Mouse (Mus musculus) heart, postnatal 4 days (tissue): Measurements from ENCODE around the gene Tgtp2. TPM values are rescaled to one million over a fixed set of nuclear protein-coding genes. Genes with fewer than 3 reads are reported as not detected.
"Not testable (repeated sequence)": the region's sequence is repeated elsewhere in the genome, so short reads cannot be mapped to it uniquely, and the experiment has no call there.

Source experiments
- DNase-seq: peaks from one replicate; pipeline ENCODE4 v3.0.0; 2021
- total RNA-seq, 2 experiments: library from RNA; stranded (reverse); gene quantifications; 2 replicates each; pipeline ENCODE4 v1.2.3; 2021

Gene Tgtp2
- total RNA-seq, 2 experiments from 2014 or later, result not detected

GRCm38 (mm10) chr11:49084875-49085274 lies 20.9 kb upstream of the Tgtp2 start:
- DNase-seq, result no peak

DNA sequence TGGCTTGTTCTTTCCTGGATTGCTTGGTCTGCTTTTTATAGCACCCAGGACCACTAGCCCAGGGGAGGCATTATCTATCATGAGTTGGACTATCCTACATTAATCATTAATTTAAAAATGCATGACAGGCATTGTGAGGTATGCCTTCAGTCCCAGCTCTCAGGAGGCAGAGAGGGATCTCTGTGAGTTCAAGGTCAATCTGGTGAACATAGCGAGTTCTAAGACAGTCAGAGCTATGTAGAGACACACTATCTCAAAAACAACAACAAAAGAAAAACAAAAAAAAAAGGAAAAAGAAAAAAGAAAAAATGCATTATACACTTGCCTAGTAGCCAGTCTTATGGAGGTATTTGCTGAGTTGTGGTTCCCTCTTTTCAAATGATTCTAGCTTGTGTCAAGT lies 20.4 kb upstream of the Tgtp2 start:
- DNase-seq, result no peak

DNA sequence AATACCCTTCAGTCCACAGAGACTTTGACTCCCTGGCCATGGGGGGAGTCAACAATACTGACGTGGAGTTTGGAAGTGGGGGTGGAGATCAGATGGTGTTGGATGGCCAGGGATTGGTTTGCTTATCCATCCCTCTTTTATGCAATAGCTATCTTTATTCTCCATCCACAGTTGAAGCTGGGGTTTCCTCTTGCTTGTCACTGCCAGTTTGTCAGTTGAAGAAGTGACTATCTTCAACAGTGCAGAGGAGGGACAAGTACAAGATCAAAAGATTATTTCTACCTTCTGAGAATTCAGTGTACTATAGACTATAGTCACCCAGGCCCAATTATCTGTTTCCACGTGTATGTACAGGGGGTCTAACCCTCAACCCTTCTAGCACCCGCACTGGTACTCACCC lies 19.8 kb upstream of the Tgtp2 start:
- no peak for DNase-seq

- DNase-seq, result no peak
Observed at GRCm38 (mm10) chr11:49083146-49083545, 19.1 kb upstream of the Tgtp2 start.

GRCm38 (mm10) chr11:49081886-49082285 lies 17.9 kb upstream of the Tgtp2 start:
- DNase-seq, result no peak

GRCm38 (mm10) chr11:49081356-49081755 lies 17.4 kb upstream of the Tgtp2 start:
- no peak for DNase-seq

GRCm38 (mm10) chr11:49080636-49081035 lies 16.6 kb upstream of the Tgtp2 start:
- DNase-seq, result no peak

DNA sequence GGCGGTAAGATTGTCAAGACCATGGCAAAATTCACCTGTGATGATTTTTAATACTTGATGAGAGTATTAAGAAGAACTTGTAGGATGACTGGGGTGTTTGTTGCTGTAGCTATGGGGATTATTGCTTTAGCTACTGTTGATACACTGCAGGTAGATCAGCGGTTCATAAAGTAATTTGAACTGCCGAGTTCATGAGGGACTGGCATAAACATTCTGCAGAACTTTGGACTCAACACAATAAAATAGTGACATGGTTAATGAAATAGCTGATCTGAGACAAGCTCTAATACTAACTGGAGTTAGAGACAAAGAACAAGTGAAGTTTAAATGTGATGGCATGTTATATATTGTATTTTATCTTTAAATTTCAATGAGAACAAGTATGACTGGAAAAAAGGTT lies 14.7 kb upstream of the Tgtp2 start:
- DNase-seq, result no peak

DNA sequence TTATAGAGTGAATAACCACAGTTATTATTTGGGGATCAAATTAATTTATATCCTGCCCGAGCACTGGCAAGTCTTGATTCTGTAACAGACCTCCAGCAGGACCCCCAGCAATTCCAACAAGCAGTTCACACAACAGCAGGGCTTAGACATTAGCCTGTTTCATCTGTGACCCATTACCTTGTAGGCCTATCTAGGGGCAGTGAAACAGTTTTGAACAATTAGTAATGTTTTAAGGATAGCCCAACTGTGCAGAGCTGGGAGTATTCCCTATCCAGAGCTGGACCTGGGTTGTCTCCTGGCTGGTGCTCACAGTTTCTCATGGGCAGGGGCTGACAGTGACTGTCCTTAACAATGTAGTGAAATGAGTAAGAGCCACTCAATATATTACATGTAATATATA lies 13.0 kb upstream of the Tgtp2 start:
- no peak for DNase-seq

GRCm38 (mm10) chr11:49076001-49076757 lies 12.2 kb upstream of the Tgtp2 start, which contains the start of gene Ifi47:
TSS of gene Ifi47 (plus strand) at chr11:49076587.
- peak; percentile 41 for DNase-seq

GRCm38 (mm10) chr11:49068358-49068757 lies 4.4 kb upstream of the Tgtp2 start:
- DNase-seq, result no peak

DNA sequence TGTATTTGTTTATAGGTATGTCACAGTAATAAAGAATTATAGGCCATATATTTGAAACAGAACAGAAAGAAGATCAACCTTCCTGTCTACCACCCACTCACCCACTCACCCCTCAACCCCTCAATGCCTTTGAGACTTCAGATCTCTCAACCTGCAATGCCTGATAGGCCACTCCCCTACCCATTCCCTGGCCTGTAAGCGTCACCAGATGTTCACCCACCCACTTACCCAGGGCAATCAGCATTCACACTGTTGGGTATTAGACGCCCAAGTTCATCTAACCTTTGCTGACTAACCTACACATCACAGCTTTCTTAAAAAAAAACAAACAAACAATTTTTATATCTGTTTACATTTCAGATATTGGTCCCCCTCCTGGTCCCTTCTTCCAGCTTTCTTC lies 2.1 kb downstream of the Tgtp2 start:
- DNase-seq, result not testable (repeated sequence)

DNA sequence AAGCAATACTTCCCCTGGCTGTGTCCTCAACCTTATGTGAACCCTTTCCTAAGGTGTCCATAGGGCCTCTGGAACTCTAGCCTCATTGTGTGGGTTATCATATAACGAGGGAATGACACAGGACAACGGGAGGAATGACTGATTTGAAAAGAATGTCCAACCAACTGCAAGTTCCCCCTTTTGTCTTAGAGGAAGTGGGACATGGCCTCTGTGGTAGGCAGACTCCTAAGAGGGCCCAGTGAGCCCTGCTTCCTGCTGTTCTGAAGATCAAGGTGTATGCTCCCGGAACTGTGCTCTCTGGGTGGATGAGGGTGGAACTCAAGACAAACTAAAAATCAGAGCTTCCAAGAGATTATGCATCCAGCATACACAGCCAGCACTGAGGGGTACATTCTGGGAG lies 3.9 kb downstream of the Tgtp2 start:
- DNase-seq, result not testable (repeated sequence)

DNA sequence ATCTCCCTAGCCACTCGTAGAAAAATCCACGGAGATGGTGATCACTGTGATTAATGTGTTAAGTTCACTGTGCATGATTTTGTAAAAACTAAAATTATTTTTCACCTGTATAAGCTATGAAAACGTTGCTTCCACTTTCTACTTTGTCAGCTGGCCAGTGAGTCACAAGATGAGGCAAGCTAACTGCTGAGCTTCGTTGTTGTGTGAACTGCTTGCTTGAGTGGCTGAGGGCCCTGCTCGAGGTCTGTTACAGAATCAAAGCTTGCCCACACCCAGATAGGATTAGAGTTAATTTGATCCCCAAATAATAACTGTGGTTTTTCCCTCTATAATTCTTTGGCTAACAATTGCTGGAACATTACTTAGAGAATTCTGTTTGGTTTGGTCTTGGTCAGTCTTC lies 12.1 kb downstream of the Tgtp2 start:
- DNase-seq, result not testable (repeated sequence)

DNA sequence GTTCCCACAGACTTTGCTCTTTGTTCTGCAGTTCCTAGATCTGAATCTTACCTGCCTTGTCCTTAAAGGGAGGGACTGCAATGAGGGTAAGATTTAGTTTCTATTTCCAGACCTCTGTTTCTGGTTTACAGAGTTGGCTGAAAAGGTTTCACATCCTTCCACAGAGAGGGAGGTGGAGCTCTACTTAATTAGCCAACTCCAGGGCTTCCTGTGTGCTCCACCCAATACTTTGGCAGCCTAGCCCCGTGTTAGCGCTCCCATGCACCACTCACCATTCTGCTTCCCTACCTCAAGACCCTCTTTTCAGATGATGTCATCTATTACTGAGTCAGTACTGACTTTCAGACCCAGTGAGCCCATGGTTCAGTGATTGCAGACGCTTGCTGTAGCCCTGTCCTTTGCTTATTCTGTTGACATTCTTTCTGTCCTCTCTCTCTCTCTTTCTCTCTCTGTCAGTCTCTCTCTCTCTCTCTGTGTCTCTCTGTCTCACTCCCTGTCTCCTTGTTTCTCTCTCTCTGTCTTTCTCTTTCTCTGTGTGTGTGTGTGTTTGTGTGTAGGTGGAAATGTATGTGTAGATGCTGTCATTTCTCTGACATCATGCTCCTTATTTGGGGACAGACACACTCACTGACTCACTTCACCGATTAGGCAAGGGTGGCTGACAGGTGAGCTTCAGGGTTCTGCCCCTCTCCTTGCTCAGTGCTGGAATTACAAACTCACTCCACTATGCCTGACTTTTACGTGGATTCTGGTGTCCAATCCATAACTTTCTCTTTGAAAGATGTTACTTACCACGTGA lies 12.7 kb downstream of the Tgtp2 start, which contains the start of gene 9930111J21Rik2:
Gene 9930111J21Rik2 (minus strand): TSS at position 150 of the 799 bp plus-strand sequence.
- not testable (repeated sequence) for DNase-seq

GRCm38 (mm10) chr11:49050064-49050463 lies 13.9 kb downstream of the Tgtp2 start:
- not testable (repeated sequence) for DNase-seq

GRCm38 (mm10) chr11:49012074-49012473 lies 51.9 kb downstream of the Tgtp2 start:
- DNase-seq, result not testable (repeated sequence)

Other genes with a start within 250 kb of the Tgtp2 start
- gene Trim41, start 246.9 kb downstream of the Tgtp2 start, total RNA-seq, result 10 to 100 TPM; 36.0 to 40.1 TPM
- gene Trim7, start 238.1 kb downstream of the Tgtp2 start, total RNA-seq, result 1 to 10 TPM; 5.3 to 5.5 TPM
- gene Gm12184, start 237.6 kb downstream of the Tgtp2 start, total RNA-seq, result 1 to 10 TPM; 4.8 to 5.1 TPM
- 1 to 10 TPM; 6.2 to 7.6 TPM for gene Irgm1, start 192.5 kb downstream of the Tgtp2 start, total RNA-seq
- gene Gm5431, start 162.0 kb downstream of the Tgtp2 start, total RNA-seq, result under 1 TPM; 0.26 to 0.38 TPM
- 1 to 10 TPM; 2.0 to 3.0 TPM for gene Psme2b, start 118.0 kb downstream of the Tgtp2 start, total RNA-seq
- gene Olfr56, start 85.3 kb downstream of the Tgtp2 start, total RNA-seq, result under 1 TPM in 1 of 2 experiments, not detected in 1; 0.18 TPM
- gene 9930111J21Rik1, start 84.8 kb downstream of the Tgtp2 start, total RNA-seq, result 1 to 10 TPM; 2.0 to 2.1 TPM
- gene Gm12185, start 72.0 kb downstream of the Tgtp2 start, total RNA-seq, result under 1 TPM; 0.07 to 0.29 TPM
- under 1 TPM; 0.21 to 0.27 TPM for gene Tgtp1, start 70.0 kb downstream of the Tgtp2 start, total RNA-seq
- gene 9930111J21Rik2, start 13.0 kb downstream of the Tgtp2 start, total RNA-seq, result 1 to 10 TPM; 3.6 to 3.9 TPM
- 1 to 10 TPM; 1.4 to 1.6 TPM for gene Ifi47, start 12.4 kb upstream of the Tgtp2 start, total RNA-seq
- 1 to 10 TPM in 1 of 2 experiments, under 1 TPM in 1; 0.63 to 1.1 TPM for gene Olfr1396, start 50.7 kb upstream of the Tgtp2 start, total RNA-seq
- gene Olfr1395, start 78.1 kb upstream of the Tgtp2 start, total RNA-seq, result not detected
- gene Olfr1394, start 90.2 kb upstream of the Tgtp2 start, total RNA-seq, result not detected
- 10 to 100 TPM; 38.4 to 40.3 TPM for gene Btnl9, start 123.0 kb upstream of the Tgtp2 start, total RNA-seq
- gene Zfp62, start 139.1 kb upstream of the Tgtp2 start, total RNA-seq, result 10 to 100 TPM; 37.2 to 37.7 TPM
- 10 to 100 TPM; 71.2 to 76.7 TPM for gene Mgat1, start 180.0 kb upstream of the Tgtp2 start, total RNA-seq
- under 1 TPM; 0.23 to 0.33 TPM for gene Olfr1393, start 214.1 kb upstream of the Tgtp2 start, total RNA-seq
- gene Olfr1392, start 221.1 kb upstream of the Tgtp2 start, total RNA-seq, result under 1 TPM in 1 of 2 experiments, not detected in 1; 0.11 TPM
- not detected for gene Olfr10, start 240.5 kb upstream of the Tgtp2 start, total RNA-seq